Mouse (Mus musculus) retina, embryonic 14.5 days (tissue): ENCODE measurements around the gene Higd1a.

Source experiments
- DNase-seq: peaks from one replicate; pipeline ENCODE4 v3.0.0-alpha.2; 2015; ENCODE audit warnings: low spot score

The Higd1a gene

DNA sequence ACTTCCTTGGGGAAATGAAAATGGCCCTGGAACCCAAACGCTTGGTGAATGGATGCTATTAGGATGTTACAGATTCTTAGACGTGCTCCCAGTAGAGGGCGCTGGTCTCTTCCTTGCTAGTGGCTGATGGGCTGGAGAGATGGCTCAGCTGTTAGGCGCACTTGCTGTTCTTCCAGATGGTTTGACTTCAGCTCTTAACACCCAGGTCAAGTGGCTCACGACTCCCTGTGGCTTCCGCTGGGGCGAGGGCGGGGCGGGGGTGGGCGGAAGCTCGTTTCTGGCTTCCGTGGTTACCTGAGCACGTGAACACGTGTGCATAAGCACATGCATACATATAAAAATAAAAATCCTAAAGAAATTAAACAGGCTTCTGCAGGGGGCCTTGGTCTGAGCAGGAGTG lies 22.7 kb upstream of the Higd1a start:
- peak; percentile 89 for DNase-seq

DNA sequence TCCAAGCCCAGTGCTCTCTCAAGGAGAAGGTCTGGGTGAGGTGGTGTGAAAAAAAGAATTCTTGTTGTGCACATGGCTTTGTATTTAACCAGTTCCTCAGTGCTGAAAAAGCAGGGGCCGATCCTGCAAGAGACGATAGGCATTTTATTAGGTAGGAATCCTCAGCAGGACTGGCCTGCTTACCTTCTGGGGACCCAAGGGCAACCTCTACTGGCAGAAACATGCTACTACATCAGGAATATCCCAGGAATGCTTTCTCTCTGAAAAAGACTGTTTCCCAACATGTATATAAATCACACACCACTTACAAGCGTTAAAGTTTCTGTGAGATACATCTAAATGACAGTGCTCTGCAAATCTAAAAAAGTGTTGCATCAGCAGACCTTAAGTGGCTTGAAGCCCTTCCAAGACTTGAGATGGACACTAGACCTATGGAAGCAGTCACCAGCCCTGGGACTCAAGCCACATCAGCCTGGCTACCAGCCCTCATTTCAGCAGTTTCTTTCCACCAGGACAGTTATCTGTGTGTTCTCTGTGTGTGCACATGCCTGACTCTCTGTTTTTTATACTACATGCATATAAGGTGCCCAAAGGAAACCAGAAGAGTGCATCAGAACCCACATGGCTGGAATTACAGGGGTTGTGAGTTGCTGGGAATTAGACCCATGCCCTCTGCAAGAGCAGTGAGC lies 19.0 kb upstream of the Higd1a start:
- DNase-seq, result peak; percentile 79

DNA sequence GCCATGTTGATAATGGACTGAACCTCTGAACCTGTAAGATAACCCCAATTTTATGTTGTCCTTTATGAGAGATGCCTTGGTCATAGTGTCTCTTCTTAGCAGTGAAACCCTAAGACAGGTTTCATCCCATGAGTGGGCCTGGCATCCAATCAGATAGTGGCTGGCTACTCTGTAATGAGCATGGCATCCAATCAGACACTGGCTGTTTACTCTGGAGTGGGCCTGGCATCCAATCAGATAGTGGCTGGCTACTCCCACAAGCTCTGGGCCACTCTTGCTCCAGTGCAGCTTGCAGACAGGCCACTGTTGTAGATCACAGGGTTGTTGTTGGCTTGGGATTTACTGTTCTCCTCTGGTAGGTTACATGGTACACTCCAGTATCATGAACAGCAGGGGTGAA lies 15.4 kb upstream of the Higd1a start:
- no peak for DNase-seq

DNA sequence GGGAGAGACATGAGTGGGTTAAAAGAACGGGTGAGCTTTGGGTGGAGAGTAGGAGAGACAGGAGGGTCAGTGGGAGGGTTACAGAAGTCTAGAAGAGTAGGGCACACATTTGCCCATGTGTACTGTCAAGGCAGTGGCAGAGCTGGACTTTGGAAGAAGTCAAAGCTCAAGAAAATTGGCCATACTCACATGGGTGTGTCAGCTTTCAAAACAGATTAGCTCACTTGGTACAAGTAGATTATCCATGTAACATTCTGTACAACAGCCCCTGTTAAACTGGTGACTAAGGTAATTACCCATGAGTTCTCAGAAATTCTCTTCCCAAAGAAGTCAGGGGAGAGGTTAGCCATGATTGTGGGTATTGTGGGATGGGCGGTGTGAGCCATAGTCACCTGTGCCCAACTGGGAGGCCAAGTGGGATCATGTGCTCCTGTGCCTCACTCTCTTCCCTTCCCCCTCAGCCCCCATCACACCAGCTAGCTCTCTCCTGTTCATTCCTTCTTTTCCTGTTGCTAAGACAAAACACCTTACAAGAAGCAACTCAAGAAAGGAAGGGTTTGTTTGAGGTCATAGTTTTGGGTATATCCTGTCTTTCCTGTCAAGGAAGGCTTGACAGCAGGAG lies 14.0 kb upstream of the Higd1a start:
- DNase-seq, result no peak

DNA sequence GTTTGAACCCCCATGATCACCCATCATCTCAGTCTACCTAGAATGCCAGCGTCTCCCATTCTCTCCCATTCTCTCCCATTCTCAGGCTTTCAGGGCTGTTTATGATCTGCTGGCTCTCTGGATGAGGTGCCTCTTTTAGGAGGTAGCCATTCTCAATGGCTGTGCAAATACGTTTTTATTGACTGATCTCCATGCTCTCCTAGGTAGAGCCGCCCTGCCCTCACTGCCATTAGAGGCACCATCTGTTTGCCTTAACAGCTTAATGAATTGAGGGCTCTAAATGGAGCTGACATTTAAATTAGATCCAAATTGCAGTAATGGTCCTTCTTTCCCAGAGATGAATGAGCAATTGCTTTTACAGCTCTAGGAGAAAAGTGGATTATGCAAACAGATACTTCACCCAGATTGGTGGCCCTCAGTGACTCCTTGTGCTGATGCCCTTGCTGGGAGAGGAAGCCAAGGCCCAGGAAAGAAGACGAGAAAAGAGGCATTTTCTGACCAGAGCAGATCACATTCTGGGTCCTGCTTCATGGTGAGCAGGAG lies 11.9 kb upstream of the Higd1a start:
- peak; percentile 43 for DNase-seq

DNA sequence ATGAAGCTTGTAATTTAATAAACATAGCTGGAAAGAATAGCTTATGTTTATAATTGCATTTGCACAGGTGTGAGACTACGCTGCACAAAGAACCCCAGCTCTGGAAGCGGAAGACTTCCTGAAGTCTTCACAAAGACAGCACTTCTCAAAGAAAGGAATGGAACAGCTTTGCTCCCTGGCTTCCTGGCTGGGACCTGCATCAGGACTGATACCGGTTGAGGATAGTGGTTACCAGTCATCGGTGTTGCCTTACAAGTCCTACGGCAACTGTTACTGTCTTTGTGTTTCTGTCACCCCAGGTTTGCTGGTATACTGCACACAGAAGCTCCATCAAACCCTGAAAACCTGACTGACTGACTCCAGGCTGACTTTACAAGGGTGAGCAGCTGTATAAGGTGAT lies 11.3 kb upstream of the Higd1a start:
- no peak for DNase-seq

DNA sequence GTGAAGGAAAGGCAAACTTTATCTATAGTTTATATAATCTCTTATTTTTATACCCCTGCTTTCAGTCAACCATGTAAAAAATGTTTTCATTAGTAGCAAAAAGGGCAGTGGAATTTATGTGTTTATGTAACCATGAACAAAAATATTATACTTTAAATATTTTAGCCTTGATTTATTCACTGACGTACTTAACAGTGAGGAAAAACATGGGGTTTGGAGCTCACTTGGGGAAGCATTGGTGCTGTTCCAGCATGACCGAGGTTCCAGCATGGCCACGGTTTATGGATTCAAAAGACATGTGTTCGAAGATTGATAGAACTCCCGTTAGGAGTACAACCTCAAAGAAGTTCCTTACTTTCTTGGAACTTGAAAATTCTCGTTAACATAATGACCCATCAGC lies 10.1 kb upstream of the Higd1a start:
- no peak for DNase-seq

DNA sequence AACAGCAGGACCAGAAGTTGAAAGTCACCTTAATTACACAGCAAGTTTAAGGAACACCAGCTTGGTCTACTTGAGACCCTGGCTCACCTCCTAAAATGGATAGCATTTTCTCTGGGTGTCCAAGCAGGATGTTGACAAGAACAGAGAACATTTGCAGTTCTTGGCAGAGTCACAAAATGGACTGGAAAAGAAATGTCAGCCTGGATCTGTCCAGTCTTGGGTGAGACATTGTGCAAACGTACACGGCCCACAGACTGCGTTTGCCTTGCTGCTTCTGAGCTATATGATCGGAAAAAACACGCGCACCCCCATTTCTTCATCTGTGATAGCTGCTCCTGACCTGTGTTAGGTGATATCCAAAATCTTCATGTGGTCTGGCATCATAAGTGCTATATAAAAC lies 9.5 kb upstream of the Higd1a start:
- DNase-seq, result no peak

DNA sequence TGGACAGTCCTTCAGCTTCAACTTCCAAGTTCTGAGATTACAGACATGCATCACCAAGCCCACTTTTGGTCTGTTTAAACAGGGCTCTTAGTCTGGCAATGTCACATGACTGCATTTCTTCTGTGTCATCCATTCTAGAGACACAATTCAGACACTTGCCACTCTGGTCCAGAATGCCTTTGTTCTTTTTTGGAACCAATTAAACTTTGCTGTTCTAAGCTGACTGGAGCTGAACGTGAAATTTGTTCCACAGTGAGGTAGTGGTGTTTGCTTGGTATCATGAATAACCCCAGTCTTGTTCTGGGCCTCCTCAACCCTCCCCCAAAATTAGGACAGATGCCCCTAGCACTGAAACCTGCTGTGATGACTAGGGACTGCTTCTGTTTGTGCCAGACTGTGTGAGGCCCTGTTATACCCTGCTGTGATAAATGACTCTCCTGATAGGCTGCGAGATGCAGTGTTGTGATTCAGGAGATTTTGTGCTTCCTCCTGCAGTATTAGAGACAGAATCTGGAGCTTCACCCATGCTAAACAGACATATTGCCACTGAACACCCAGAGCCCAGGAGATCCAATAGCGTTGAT lies 7.4 kb upstream of the Higd1a start:
- DNase-seq, result peak; percentile 28

DNA sequence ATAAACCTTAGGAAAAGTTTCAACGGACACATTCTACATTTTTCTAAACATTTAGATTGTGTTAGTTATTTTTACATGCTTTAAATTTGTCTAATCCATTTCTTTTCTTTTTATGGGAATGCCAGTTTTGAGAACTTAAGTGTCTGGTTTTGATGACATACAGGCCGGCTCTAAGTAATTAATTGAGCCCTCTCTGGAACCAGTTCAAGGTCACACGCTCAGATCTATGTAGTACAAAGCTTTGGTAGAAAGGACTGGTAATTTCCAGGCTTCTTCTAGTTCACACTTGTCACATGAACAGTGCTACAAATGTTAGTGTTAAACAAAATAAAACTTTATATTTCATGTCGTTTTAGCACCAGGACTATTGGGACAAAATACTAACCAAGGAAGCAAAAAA lies 6.7 kb upstream of the Higd1a start:
- DNase-seq, result no peak

DNA sequence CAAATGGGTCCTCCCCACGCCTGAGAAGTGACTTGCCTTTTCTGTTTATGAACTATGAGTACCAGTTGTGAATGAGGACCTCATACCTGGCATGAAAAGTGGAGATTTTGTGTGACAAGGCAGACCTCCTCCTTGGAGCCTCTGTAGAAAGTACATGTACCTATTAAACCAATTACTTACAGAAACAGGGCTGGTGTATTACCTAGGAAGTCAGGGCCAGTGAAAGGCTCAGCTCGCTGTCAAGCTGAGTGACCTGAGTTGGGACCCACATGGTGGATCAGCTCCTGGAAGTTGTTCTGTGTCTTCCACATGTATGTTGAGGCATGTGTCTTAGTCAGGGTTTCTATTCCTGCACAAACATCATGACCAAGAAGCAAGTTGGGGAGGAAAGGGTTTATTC lies 2.8 kb upstream of the Higd1a start:
- no peak for DNase-seq

DNA sequence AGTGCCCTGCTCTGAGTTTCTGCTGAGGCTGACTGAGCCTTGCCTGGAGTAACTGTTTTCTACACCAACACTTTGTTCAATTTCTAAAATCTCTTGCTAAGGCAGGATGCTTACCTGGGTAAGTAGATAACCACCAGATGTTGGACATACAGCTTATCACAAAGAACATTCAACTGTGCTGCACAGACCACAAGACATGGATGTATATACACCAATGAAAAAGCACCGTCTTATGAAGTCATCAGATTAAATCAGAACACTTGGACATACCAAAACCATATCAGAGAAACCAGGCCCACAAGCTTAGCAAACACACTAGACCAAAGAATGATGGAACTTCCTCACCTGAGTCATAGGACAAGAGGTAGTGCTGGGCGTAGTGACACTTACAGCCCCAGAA lies 1.2 kb upstream of the Higd1a start:
- DNase-seq, result no peak

DNA sequence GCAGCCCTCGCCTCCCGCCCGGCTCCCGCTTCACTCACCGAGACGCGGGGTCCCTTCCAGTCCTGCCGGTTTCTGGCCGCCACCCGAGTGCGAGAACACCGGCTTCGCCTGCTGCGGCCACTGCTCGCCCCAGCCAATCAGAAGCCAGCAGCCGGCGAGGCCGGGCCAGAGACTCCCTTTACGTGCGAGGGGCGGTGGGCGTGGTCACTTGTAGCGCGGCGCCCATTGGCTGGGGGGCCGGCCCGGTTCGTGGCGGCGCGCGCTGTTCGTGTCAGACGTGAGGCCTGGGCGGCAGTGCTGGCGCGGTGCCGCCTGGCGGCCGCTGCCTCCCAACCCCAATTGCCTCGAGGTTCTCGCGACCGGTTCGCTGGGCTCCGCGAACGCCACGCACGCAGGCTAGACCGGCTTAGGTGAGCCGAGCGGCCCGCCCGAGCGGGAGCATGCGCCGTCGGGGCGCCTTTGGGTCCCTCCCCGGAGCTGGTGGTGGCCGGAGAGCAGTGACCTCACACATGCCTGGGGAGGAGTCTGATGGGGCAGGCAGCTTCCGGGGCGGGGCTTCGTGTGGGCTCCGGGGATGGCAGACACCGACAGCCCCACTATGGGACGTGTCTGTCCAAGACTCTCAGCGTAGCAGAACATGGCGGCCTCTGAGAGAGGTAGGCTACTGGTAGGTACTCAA lies 549 bp downstream of the Higd1a start:
- peak; percentile 97 for DNase-seq

DNA sequence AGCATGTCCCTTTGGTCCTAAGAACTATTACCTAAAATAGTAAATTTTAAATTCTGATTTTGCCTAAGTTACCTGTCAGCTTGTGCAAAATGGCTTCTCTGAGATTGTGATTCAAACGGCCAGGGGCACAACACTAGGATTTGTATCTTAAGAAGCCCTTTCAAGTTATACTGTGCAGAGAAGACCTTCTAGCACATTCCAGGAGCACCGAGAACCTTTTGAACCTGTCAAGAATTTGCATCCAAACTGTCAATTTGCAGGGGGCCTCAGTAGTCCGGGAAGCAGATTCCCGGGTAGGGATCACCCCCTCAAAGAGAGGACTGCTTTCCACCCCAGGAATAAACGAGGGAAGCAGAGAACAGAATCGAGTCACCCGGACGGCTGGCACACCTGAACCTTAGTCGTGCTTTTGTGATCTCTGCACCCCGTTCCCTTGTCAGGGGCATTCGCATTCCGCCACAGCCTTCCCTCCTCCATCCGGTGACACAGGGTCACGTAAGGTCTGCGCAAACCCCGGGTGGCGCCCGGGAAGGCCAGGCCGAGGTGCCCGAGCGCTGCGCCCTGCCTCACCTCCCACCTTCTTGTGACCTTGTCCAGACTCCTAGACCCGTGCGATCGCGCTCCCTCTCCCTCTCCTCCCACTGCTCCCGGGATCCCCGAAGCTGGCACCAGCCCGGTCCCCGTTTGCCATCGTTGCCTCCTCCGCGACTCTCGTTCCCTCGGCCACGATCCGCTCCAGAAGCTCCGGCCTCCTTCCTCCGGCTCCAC lies 1.3 kb downstream of the Higd1a start:
- DNase-seq, result peak; percentile 3

DNA sequence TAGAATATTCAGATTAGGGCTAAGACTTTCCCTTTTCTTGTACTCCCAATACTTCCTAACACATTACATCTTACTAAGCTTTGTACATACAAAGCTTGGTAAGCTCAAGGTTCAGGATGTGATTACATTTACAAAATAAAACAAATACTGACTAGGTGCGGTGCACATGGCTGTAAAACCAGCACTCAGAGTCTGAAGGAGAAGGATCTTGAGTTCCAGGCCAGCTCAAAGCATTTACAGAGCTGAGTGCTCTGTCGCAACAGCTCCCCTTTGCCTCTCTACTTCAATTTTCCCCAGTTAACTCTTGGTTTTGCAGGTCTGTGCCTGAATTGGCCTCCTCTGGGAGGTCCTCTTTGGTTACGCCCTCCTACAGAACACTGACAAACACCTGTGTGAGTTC lies 3.9 kb downstream of the Higd1a start:
- DNase-seq, result no peak

DNA sequence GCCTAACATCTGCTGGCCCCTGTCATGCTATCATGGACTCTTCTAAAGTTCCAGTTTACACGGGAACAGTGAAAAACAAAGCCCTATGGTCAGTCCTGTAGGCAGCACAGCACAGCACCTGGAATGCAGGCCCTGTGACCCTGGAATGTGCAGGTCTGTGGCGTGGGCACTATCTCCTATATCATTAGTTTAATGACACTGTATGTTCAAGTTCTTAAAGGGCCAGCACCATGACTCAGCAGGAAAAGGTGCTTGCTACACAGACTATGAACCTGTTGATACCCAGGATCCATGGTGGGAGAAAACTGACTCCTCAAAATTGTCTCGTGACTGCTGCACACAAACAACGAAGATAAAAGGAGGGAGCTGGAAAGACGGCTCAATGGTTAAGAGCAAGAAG lies 10.3 kb downstream of the Higd1a start:
- no peak for DNase-seq

DNA sequence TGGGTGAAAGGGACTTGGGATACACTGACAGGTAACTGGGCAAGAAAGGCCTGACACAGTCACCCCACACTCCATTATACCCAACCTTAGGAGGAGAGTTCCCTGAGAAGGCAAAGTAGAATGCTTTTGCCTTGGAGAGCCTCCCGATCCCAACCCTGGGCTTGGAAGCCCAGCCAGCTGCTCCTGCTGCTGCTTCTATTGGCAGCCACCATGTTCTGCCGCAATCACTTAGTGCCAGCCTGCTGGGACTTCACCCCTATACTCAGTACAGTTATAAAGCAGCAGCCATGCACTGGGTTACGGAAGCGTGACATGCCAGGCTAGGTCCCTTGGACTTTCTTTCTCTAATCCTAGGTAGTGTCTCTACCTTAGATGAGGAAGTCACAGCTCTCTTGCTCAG lies 11.0 kb downstream of the Higd1a start:
- no peak for DNase-seq

DNA sequence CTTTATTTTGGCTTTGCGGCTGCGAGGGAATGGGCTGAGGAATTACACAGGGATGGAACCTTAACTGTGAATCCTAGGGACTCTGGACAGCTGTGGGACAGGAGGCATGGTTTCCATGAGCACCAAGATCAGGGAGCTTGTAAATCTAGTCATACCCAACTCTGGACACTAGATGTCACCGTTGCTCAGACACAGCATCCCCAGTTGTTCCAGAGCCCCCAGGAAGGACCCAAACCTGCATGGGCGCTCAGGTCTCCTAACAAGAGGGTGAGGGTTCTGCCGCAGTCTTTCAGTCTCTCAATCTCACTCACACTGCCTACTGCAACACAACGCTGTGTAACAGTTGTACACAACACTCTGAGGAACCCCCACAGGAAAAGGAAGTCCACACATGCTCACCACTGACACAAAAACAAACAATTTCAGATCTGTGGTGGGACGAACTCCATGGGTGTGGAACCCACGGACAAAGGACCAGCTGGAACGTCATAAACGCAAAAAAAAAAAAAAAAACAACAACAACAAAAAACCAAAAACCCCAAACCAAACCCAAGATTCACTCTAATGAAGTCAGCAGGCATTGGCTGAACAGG lies 11.5 kb downstream of the Higd1a start:
- DNase-seq, result peak; percentile 84

DNA sequence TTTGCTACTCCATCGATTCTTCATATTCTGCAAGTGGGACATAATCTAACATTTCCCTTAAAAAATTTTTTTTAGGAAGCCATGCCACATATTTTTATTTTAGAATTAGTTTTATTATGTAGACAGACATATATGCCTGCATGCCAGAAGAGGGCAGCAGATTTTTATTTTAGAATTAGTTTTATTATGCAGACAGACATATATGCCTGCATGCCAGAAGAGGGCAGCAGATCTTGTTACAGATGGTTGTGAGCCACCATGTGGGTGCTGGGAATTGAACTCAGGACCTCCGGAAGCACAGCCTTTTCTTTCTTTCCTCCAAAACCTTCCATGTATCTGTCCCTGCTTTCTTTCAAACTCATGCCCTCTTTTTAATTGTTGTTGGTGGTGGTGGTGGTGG lies 15.2 kb downstream of the Higd1a start:
- DNase-seq, result no peak

DNA sequence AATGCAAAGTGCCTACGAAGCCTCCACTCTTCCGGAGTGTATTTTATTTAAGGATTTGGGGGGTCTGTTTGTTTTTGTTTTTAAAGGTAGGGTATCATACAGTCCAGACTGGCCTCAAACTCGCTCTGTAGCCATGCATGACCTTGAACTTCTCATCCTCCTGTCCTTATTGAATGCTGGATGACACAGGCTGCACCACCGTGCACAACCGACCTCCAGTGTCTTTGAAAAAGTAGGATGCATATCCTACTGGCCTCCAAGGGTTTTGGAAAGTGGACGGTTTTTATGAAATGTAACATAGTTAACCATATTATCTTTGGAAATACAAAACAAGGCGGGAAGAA lies 18.6 kb downstream of the Higd1a start:
- no peak for DNase-seq

DNA sequence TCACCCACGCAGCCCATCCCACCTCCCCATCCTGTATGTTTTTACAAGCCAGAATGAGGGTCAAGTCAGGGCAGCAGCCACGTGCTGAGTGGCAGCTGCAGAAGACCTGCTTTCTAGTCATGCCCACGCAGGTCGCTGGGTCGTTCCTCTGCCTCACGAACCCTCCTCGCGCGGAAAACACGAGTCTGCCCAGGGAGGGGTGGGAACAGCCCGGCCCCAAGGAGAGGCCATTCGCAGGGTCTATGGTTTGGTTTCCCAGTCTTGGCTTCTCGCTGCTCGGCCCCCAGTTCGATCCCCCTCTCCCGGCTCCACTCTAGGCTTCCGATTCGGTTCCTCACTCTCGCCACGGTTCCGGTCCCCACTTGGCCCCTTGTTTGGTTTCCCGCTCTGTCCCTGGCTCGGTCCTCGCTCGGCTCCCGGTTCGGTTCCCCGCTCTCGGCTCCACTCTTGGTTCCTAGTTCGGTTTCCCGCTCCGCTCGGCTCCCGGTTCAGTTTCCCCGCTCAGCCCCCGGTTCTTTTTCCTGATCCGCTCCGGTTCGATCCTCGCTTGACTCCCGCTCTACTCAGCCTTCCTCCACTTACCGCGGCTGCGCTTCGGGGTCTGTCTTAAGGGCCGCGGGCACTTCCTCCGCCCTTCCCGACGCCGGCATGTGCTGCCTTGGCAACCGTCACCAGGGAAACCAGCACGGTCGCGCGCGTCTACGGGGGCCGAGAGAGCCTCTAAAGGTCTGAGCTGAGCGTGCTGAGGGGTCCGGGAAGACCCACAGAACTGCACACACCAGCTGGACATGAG lies 19.1 kb downstream of the Higd1a start, which contains the start of gene Ccdc13:
Ccdc13 (minus strand) TSS at position 633 of the 793 bp plus-strand sequence.
- DNase-seq, result peak; percentile 89
